Mouse (Mus musculus) adrenal gland, postnatal 14 days (tissue): ENCODE data around the gene Kcnip4. TPM values are rescaled to one million over a fixed set of nuclear protein-coding genes. Genes with fewer than 3 reads are reported as not detected.

Source experiments
- DNase-seq: peaks from one replicate; pipeline ENCODE4 v3.0.0; 2021; ENCODE audit warnings: mixed read lengths
- total RNA-seq: library from RNA; stranded (reverse); gene quantifications from 2 replicates; pipeline ENCODE4 v1.2.3, GENCODE M21; 2021

The Kcnip4 gene
- total RNA-seq, 1 experiment from 2014 or later, result 3.8 TPM

GRCm38 (mm10) chr5:48889395-48890194 is 635.1 kb downstream of the Kcnip4 start:
- peak; percentile 19 for DNase-seq

DNA sequence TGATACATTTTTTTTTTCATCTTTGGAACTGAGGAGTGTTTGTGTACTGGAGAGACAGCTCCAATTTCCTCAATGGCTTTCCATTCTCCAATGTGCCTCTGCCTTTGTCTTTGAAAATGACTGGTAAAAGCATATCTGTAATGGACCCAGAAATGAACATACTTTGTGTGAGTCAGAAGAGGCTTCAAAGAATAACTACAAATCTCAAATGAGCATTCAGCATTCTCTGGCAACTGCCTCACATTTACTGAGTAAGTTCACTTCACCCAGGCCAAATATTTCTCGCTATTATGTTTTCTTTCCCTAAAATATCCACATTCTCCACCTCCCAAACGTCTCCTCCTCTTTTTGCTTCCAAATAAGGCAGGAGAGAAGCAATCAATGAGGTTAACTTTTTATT is 646.6 kb downstream of the Kcnip4 start:
- no peak for DNase-seq

DNA sequence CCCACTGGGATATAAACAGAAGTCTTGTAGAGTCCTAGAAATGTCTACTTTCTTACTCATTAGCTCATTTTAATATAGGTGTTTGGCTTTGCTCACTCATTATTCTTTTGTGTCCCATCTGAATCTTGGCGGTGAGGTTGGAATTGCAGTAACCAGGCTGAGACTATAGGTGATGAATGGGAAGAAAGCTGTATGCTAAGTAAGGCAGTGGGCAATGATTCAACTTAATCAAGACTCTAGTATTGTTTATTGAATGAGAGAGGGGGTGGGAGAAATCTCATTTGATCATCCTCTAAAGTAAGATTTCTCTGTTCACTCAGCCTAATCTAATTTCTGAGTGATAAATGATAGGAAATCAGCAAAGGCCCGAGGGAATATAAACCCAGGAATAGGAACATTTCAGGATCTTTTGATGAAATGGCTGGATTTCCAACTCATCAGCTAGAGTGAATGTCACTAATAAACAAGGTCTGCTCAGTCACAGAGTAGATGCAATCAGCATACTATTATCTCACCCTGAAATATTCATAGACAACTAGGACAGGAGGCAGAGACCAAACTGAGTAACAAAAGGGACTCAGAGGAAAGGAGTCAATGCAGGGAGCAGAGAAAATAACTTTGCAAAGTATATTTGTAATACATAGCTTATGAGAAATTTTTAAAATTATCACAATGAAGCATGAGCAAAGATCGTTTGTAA is 660.3 kb downstream of the Kcnip4 start:
- no peak for DNase-seq

DNA sequence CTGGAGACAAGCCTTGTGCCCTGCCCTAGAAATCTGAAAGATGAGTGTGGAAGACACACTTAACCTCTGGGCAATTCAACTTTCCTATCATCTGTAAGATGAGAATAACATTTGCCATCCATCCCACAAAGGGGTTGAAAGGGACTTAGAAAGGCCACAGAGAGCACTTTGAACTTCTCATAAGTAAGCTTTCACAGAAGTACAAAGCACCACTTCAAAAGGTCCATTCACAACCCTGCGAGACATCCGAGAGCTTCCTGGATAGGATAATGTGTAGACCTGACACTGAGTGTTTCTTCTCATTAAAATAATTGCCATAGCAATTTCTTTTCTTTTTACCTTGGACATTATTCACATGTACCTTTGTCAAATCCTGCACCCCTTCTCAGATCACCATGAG is 683.7 kb downstream of the Kcnip4 start:
- no peak for DNase-seq

DNA sequence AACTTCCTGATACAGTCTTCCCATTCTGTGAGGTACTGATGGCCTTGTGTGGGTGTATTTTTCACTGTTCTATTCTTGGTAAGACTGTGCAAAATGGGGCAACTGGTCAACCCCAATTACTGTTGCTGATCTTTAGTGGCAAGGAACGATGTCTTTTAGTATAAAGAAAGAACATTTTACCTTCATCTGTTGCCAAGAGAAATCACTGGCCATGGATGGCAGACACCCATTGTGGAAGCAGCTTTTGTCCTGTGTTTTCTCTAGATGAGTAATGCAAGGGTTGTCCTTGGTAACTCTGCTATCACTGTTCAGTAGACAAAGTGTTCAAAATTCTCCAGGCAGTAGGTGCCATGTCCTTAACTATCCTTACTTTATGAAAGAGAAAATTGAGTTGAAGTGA is 729.2 kb downstream of the Kcnip4 start:
- peak; percentile 9 for DNase-seq

GRCm38 (mm10) chr5:48779376-48779775 is 745.3 kb downstream of the Kcnip4 start:
- no peak for DNase-seq

DNA sequence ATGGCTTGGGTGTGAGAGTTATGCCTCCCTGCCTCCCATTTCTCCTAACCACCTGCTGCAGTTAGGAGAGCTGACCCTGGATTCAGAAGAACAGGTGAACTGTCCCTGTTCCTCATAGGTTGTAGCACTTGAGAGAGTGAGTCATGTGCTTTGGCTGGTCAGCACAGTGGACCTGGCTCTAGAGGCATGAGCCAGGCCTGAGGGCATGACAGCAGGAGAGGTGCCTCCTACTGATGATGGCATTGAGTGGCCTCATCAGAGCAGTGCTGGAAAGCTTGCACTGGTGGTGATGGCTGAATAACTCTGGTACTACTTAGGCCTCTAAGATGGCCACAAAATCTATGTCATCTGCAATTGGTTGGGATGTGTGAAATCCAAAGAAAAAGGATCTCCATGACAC is 776.1 kb downstream of the Kcnip4 start:
- DNase-seq, result no peak

DNA sequence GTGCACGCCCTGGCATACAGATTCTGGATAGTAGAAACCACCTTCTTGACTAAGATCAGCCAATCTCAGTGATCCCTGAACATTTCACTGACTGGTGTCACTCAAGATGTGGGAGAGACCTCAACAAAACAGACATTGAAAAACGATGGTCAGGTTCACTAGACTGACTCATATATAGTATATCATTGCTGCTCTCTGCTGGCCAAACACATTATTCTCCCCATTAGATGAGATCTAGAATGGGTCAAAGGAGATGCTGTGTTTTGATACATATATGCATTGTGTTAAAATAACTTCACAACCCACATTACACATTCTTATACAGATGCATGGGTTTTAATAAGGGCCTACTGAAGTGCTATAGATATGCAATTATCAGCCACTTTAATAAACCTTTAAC is 787.1 kb downstream of the Kcnip4 start:
- DNase-seq, result peak; percentile 14

DNA sequence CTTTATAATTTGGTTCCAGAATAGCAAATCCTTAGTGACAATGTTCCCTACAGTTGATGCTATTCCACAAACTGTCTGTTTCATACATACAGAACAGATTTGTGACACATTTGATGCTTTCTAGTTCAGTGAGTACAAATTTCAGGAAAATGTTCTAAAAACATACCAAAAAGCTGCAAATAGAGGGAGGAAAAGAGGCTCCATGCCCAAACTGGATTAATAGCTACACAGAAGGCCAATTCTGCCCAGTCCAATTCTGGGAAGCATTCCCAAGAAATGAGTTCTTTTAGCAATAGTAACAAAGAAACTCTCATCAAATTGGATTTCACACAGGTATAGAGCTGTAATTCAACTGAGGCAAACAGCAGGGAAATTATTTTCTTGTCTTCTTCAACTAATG is 806.5 kb downstream of the Kcnip4 start:
- no peak for DNase-seq

GRCm38 (mm10) chr5:48705997-48706396 is 818.7 kb downstream of the Kcnip4 start:
- no peak for DNase-seq

- no peak for DNase-seq
Observed at GRCm38 (mm10) chr5:48687068-48687467, 837.6 kb downstream of the Kcnip4 start.

DNA sequence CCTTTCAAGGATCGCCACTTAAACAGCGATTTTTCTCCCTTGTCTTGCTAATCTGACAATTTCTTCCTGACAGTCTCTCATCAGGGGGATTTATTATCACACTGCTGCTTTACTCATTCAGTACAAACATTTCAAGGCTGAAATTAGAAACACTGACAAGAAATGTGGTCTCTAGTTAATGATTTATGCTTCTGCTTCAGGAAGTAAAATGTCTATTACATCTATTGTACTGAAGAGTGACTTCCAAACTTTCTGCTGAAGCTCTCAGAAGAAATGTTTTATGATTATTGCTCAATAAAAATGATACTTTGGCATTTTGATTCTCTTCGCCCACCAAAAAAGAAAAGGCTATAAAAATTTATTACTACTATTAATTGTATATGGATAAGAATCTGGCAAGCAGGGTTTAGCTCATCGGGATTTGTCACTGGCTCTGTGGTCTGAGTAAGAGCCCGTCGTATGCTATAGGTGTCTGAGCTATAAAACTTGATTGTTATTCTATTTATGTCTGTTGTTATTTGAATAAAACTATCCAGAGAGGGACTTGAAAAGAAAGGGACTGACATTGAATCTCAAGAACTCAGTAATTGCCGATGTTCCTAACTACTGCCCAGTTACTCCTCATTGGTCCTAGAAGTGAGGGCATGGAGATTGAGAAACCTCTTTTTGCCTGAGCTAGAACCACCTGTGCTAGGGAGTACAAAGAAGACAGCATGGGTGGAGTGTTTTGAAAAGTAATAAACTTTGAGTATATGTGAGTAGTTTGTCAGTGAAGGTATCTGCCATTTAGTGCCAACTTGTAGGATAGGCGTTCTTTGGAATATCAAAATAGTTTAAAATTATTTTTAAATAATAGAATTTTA is 844.7 kb downstream of the Kcnip4 start:
- DNase-seq, result no peak

- DNase-seq, result no peak
Observed at GRCm38 (mm10) chr5:48662504-48662903, 862.2 kb downstream of the Kcnip4 start.

DNA sequence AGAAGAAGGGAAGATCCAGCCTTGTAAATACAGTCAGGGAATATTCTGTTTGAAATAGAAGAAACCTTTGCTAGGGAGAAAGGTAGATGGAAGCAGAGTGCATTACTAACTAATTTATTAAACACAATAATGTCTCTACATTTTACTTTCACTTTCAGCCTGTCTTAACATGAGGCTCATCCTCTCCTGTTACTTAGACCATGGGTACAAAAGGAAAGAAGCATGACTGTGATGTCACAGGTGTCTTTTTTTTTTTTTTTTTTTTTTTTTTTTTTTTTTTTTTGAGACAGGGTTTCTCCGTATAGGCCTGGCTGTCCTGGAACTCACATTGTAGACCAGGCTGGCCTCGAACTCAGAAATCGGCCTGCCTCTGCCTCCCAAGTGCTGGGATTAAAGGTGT is 864.7 kb downstream of the Kcnip4 start:
- no peak for DNase-seq

DNA sequence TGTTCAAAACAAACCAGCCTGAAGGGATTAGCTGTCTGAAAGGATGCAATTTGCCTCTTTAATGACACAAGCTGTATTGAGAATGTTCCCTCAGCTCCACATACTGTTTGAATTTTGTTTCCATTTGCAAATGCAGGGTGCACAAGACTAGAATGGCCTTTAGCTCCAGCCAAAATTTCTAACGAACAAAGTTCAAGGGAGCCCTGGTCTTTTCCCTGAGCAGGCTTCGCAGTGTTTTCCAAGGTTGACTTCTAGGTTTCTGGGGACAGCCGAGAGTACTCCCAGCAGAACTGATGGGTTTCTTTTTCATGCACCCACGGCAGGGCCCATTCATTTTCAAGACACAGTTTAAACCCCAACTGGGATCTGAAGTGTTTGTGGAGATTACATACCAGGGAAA is 874.2 kb downstream of the Kcnip4 start:
- peak; percentile 11 for DNase-seq

DNA sequence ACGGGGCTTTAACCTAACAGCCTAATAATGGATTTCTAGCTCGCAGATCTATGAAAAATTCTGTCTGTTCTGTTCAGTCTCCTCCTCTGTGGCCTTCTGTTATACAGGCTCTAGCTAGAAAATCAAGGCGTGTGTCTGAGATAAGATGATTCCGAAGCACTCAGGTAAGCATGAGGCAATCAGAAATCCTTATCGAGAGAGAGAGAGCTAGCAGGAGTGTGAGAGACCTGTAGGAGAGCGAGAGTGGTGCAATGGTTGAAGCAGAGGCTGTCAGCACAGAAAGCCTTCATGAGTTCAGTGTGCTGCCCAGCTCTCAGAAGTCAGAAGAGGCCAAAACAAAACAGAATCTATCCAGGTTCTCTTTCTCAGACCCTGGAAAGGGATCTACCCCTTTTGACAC is 888.0 kb downstream of the Kcnip4 start:
- no peak for DNase-seq

DNA sequence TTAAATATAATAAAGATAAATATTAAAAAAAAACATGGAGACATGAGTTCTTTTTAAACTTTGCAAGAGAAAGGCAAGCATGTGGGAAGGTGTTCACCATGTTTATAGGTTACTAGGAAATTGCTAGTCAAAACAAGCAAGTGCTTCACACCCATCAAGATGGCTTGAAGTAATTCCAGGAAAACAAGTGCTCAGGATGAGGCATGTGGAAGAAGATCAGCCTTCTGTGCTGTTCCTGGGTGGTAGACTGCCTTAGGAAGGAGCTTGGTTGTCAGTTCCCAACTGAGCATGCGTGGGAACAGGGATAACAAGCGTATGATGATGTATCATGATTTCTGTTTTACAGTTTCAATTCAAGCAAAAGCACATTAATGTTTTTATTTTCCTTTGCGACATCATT is 891.1 kb downstream of the Kcnip4 start:
- no peak for DNase-seq

DNA sequence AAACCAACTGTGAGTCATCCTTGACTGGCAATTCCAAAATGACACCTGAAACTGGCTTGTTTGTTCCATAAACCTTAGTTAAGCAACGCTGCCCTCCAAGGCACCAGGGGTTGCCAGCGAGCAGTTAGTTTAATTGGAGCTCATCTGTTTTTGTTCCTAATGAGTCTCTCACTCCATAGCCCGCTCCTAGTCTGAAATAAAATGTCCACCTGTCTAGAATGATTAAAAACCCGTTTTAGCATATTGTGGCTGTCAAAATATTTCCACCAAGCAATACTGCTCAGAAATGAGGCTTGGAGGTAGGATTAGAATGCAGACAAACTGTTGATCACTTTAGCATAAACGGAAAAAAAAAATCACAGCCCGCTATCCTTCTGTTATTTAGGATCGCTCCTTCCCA is 901.3 kb downstream of the Kcnip4 start:
- DNase-seq, result no peak

GRCm38 (mm10) chr5:48606916-48607315 is 917.8 kb downstream of the Kcnip4 start:
- no peak for DNase-seq

- no peak for DNase-seq
Observed at GRCm38 (mm10) chr5:48606281-48606680, 918.4 kb downstream of the Kcnip4 start.

DNA sequence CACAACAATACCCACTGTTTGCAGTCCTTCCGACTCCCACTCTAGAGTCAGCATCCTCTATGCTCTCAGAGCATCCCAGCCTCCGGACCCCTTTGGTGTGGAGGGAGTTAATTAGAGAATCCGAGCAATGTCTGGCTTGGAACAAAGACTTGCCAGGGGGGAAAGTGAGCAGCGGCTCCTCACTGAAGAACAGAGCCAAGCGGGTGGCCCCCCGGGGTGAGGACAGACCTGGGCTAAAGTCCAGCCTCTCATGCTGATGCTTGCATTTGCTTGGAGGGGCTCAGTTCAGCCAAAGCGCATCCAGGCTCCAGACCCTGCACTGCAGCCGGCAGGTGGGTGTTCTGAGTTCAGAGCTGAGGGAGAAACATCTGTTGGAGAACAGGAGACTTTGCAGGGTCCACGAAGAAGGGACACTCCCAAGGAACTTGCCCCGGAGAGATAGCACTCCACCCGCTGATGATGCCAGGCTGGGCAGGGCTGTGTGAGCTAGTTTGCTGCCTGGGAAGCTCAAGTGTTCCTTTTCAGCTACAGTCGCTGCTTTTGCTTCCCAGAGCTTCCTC is 925.1 kb downstream of the Kcnip4 start:
- no peak for DNase-seq

DNA sequence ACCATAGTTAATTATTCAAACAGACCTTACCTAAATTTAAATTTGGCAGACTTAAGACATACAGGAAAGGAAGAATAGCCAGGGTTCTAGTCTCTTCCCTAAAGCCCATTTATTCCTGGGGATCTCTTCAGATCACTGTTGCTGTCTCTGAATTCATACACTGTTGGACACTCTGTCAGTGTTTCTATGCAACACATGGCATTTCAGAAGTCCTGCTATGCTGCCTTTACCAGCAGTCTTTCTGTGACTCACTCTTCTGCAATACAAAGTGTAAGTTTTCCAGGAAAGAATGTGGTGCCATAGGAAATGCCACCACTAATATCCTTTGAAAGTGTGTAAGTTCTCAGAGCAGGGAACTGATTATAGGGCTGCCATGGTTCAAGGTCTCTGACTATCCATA is 936.7 kb downstream of the Kcnip4 start:
- no peak for DNase-seq

DNA sequence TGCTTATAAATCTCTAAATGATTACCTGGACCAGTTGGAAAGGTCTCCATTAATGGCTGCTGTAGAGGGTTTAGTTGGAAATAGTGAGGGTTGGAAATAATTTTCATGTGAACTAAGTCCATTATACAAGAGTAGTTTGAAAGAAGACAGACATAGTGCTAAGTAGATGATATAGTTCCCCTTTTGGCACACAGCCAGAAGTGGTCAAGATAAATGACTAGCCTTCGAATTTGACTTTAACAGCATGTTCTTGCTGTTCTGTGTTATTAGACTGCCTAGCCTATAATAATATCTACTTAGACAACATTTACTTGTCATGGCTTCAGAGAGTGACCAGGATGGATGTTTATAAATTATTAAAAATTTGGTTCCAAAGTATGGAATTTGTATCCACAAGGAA is 941.3 kb downstream of the Kcnip4 start:
- DNase-seq, result peak; percentile 6
